Mouse (Mus musculus): Measurements from ENCODE around the gene Oxsr1. TPM values are rescaled to one million over a fixed set of nuclear protein-coding genes. Genes with fewer than 3 reads are reported as not detected.
"Not testable (repeated sequence)": the region's sequence is repeated elsewhere in the genome, so short reads cannot be mapped to it uniquely, and the experiment has no call there.

The Oxsr1 gene
- 53.8 and 55.0 TPM in 2 replicates for polyA plus RNA-seq (2012; rRNA removed)

DNA sequence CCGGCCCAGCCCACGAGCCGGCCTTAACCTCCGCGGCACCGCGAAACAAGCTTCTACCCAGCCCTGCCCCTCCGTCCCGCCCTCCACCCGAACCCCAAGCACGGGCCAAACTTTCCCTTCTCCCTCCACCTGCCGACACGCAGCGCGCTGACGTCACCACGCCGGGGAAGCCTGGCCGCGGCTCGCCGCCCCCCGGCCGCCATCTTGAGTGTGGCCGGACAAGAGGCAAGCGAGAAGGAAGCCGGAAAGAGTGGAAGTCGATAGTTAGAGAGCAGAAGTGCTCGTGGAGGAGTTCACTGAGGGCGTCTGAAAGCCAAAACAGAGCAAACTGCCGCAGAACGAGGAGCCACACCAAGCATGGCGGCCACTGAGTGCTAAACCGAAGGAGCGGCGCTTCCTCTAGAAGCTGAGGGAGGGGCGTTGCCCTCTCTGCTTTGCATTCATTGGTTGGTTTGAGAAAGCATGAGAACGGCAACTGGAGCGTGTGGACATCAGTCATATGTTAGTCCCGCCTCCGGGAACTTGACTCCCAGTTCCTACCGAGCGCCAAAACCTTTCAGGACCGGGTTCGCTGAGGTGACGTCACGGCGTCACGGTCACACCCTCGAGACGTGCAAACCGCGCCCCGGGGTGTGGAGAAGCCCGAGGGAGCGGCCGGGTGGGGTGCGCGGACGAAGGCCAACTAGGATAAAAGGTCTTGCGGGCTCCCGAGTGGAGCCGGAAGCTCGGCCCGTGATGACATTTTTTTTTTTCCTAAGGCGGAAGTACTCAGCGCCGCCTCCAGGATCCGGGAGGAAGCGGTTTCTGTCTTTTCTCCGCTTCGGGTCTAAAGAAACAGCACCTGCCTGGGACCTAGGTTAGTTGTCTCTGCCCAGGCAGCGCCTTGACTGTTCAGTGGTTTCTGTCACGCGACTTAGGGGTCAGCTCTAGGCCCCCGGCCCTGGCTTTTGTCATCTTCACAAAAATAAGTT is at the start of gene Oxsr1:
Oxsr1 (minus strand) TSS at position 139 of the 971 bp plus-strand sequence.
- TF ChIP-seq POLR2A (IDR thresholded peaks at IDR 0.05; ENCODE audit: borderline replicate concordance, extremely low read depth, insufficient read depth, insufficient read length, poor library complexity, severe bottlenecking) (peak; percentile 25; the same call in 1 of the 2 replicates), CTCF (IDR thresholded peaks at IDR 0.05; ENCODE audit: borderline replicate concordance, extremely low read depth, insufficient read depth, insufficient read length) (peak; percentile 62)
- DNase-seq (ENCODE audit: low read depth): peak; percentile 100

DNA sequence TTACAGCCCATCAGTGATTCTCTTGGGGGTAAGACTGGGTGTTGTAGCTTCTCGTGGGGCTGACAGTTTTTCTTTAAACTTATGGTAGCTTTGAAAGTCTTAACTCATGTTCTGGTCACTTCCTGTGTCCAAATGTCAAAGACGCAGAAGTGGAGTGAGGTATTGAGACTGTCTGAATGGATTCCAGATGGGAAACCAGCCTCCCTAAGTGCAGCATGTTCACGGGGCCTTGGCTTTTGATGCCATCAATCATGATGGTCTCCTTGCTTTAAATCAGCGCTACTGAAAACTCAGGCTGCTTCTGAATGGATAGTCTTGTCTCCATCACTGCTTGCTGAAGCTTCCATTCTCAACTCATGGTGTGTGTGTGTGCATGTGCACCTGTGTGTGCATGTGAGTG is 49.0 kb upstream of the Oxsr1 start:
- no peak for DNase-seq (ENCODE audit: low read depth)
- TF ChIP-seq POLR2A (IDR thresholded peaks at IDR 0.05; ENCODE audit: borderline replicate concordance, extremely low read depth, insufficient read depth, insufficient read length, poor library complexity, severe bottlenecking): no peak
- no peak for TF ChIP-seq CTCF (IDR thresholded peaks at IDR 0.05; ENCODE audit: borderline replicate concordance, extremely low read depth, insufficient read depth, insufficient read length)

DNA sequence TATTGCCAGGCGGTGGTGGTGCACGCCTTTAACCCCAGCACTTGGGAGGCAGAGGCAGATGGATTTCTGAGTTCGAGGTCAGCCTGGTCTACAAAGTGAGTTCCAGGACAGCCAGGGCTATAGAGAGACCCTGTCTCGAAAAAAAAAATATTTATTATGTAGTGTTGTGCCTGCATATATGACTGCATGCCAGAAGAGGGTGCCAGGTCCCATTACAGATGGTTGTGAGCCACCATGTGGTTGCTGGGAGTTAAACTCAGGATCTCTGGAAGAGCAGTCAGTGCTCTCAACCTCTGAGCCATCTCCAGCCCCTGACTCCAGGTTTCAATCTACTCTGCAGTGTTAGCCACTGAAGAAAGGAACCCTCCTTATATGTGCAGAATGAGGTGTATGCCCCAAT is 48.5 kb upstream of the Oxsr1 start:
- DNase-seq (ENCODE audit: low read depth): not testable (repeated sequence)

DNA sequence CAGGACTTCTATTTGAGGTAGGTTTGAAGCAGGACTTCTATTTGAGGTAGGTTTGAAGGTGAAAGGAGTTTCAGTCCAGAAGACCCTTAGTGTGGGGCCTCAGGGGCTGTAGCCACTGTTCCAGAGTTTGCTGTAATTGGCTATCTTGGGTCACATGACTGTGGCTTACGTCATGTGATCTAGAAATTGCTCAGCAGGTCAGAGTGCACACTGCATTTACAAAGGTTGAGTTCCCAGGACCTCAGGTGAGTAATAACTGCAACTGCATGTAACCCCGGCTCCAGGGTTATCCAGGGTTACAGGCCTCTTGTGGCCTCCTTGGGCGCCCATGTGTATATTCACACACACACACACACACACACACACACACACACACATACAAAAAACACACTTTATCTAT is 46.1 kb upstream of the Oxsr1 start:
- TF ChIP-seq POLR2A (IDR thresholded peaks at IDR 0.05; ENCODE audit: borderline replicate concordance, extremely low read depth, insufficient read depth, insufficient read length, poor library complexity, severe bottlenecking): no peak
- TF ChIP-seq CTCF (IDR thresholded peaks at IDR 0.05; ENCODE audit: borderline replicate concordance, extremely low read depth, insufficient read depth, insufficient read length): no peak
- DNase-seq (ENCODE audit: low read depth): no peak

DNA sequence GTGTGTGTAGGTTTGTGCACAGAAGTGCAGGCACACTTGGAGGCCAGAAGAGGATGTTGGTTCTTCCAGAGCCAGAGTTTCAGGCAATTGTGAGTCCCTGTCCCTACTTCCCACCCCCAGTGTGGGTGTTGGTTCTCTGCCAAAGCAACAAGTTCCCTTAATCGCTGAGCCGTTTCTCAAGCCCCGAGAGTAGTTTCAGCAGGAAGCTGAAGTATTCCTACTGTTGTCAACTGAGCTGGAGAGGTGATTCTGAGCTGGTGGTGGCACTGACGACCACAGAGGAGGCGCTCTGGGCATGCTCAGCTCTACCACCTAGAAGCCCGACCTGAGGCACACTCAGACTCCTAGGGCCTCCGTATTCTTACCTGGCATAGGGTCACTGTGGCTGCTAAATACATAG is 43.1 kb upstream of the Oxsr1 start, which contains the start of gene Slc22a14:
Slc22a14 (minus strand) TSS at position 270 of the 400 bp plus-strand sequence.
- TF ChIP-seq POLR2A (IDR thresholded peaks at IDR 0.05; ENCODE audit: borderline replicate concordance, extremely low read depth, insufficient read depth, insufficient read length, poor library complexity, severe bottlenecking) (no peak), CTCF (IDR thresholded peaks at IDR 0.05; ENCODE audit: borderline replicate concordance, extremely low read depth, insufficient read depth, insufficient read length) (no peak)
- DNase-seq (ENCODE audit: low read depth): no peak

DNA sequence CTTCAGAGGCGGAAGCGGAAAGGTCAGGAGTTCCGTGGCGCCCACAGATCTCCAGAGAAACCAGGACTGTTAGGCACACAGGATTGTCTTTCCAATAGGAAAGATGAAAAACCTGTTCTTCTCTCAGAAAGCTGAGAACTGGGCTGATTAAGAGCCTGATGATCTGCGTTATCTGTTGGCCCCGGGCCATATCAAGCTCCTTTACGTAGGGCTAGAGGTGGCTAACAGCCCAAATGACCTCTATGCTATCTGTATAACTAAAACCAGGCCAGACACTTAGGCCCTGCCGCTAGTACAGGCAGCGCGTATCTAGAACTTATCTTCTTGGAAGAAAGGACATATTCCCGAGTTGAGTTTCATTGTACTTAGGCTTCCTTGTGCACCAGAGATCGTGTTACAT is 41.0 kb upstream of the Oxsr1 start:
- TF ChIP-seq CTCF (IDR thresholded peaks at IDR 0.05; ENCODE audit: borderline replicate concordance, extremely low read depth, insufficient read depth, insufficient read length): no peak
- no peak for TF ChIP-seq POLR2A (IDR thresholded peaks at IDR 0.05; ENCODE audit: borderline replicate concordance, extremely low read depth, insufficient read depth, insufficient read length, poor library complexity, severe bottlenecking)
- DNase-seq (ENCODE audit: low read depth): no peak

DNA sequence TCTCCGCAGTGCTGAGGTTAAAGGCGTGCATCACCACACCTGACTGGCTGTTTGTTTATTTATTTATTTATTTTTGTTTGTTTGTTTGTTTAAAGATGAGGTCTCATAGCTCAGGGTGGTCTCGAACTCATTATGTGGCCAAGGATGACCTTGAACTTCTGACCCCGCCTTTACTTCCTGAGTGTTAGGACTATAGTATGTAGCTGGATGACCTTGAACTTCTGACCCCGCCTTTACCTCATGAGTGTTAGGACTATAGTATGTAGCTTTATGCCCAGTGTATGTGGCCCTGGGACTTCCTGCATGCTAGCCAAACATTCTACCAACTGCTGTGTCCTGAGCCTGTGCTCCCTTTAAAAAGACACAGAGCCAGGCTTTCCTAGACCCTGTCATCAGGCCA is 39.2 kb upstream of the Oxsr1 start:
- no peak for TF ChIP-seq CTCF (IDR thresholded peaks at IDR 0.05; ENCODE audit: borderline replicate concordance, extremely low read depth, insufficient read depth, insufficient read length)
- no peak for TF ChIP-seq POLR2A (IDR thresholded peaks at IDR 0.05; ENCODE audit: borderline replicate concordance, extremely low read depth, insufficient read depth, insufficient read length, poor library complexity, severe bottlenecking)
- DNase-seq (ENCODE audit: low read depth): no peak

DNA sequence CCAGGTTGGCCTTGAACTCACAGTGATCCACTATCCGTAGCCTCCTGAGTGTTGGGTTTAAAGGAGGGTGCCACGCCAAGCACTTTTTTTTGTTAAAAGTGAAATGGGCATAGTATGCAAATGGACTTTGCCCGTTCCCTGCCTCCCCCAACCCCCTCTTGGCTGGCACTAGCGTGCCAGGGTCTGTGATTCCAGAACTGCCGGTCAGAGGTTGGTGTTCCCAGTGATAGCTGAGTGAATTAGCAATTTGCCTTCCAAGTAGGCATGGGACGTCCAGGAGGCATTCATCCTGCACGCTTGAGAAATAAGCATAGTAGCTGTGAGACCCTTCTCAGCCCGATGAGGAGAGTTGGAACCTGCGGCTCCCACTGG is 35.8 kb upstream of the Oxsr1 start:
- no peak for TF ChIP-seq POLR2A (IDR thresholded peaks at IDR 0.05; ENCODE audit: borderline replicate concordance, extremely low read depth, insufficient read depth, insufficient read length, poor library complexity, severe bottlenecking)
- TF ChIP-seq CTCF (IDR thresholded peaks at IDR 0.05; ENCODE audit: borderline replicate concordance, extremely low read depth, insufficient read depth, insufficient read length): no peak
- DNase-seq (ENCODE audit: low read depth): peak; percentile 9

DNA sequence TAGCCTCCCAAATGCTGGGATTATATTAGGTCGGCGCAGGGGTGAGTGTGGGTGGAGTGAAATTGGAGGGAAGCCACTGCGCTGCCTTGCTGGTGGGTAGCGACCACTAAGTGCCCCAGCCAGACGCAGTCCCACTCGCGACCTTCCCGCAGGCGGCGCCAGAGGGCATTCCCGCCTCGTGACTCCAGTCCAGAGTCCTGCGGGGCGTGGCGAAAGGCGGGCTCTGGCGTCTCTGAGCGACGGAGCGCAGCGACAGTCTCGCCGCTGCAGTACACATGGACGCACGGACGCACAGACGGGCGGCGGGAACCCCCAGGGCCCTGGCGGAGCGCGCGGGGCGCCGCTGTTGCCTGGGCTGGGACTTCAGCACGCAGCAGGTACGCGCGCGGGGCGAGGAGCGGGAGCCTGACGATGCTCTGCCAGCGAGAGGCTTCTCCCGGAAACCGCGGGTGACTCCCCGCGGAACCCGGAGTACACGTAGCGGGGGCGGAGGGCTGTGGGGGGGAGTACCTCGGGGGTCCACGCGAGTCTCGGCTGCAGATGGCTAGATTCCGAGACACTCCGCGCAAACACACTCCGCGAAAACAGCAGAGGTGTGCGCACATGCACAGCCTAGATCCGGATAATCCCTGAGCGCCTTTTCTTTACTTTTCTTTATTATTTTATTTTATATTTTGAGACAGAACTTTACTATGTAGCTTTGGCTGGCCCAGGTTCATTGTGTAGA is 35.3 kb upstream of the Oxsr1 start, which contains the start of gene Xylb:
Xylb (plus strand) TSS at position 51 of the 727 bp plus-strand sequence.
- peak; percentile 92 for DNase-seq (ENCODE audit: low read depth)
- TF ChIP-seq POLR2A (IDR thresholded peaks at IDR 0.05; ENCODE audit: borderline replicate concordance, extremely low read depth, insufficient read depth, insufficient read length, poor library complexity, severe bottlenecking): 0 out of 2 replicates have a peak, but pooled peaks have one; percentile 33
- peak; percentile 83 for TF ChIP-seq CTCF (IDR thresholded peaks at IDR 0.05; ENCODE audit: borderline replicate concordance, extremely low read depth, insufficient read depth, insufficient read length)

DNA sequence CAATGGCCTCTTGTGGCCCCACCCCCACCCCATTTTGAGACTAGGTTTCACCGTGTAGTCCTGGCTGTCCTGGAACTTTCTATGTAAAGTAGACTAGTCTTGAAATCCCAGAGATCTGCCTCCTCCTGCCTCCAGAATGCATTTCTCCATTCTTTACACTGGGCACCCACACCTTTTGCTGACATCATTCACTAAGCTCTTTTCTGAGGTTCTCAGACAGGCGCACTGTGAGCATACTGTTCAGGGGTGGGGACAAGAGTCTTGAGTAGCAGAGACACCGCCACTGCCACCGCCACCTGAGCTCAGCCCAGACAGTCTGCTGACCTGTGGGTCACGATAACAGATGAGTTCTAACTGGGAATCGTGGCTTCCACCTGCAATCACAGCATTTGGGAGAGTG is 33.7 kb upstream of the Oxsr1 start:
- TF ChIP-seq POLR2A (IDR thresholded peaks at IDR 0.05; ENCODE audit: borderline replicate concordance, extremely low read depth, insufficient read depth, insufficient read length, poor library complexity, severe bottlenecking) (no peak), CTCF (IDR thresholded peaks at IDR 0.05; ENCODE audit: borderline replicate concordance, extremely low read depth, insufficient read depth, insufficient read length) (no peak)
- DNase-seq (ENCODE audit: low read depth): peak; percentile 6

DNA sequence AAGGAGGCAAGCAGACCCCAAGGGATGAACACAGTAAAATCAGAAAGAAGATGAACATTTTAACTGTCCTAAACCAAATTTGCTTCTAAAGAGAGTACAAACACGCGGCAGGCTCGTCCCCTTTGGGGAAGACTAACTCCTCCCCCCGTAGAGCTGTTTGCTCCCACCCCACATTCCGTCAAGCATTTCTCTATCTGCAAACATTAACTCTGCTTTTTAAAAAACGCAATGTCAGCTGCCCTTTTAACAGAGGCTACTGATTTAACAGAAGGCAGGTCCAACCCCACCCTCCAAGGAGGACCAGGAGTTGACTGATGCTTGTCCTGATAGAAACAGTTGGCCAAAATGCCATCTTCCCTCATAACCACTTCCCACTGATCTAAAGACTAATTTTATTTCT is 31.7 kb upstream of the Oxsr1 start:
- DNase-seq (ENCODE audit: low read depth): no peak
- TF ChIP-seq POLR2A (IDR thresholded peaks at IDR 0.05; ENCODE audit: borderline replicate concordance, extremely low read depth, insufficient read depth, insufficient read length, poor library complexity, severe bottlenecking): no peak
- no peak for TF ChIP-seq CTCF (IDR thresholded peaks at IDR 0.05; ENCODE audit: borderline replicate concordance, extremely low read depth, insufficient read depth, insufficient read length)

Data from brain, embryonic 14.5 days (tissue).